ENCODE assay signal across 14 mouse cellular contexts in genomic region chr1:156111090-156111489, GRCm38 (mm10).
DNase-seq lines count a peak whose midpoint lies in the region; ATAC-seq and TF ChIP-seq lines count a peak whose summit lies in the region.
"Had no signal": no experiment of that assay in that cellular context is flagged by ENCODE, and none has a peak within 500 bp of the region (broad histone marks: within the 10 kb centered on the region; RNA-seq: fewer than 3 reads in every experiment).

No protein-coding gene starts in this region.

- no peaks in the 10 kb centered on the region for H3K79me2 ChIP-seq in liver, adult 2 months (ENCODE audit: control insufficient read depth, insufficient read depth, low read length)

- ATAC-seq in heart, postnatal 0 days (ENCODE audit: insufficient read depth, low read depth): no peak
- no peak for ATAC-seq in liver, embryonic 12.5 days
- ATAC-seq: forebrain, embryonic 14.5 days had no signal

- TF ChIP-seq EP300 in heart, postnatal 0 days (IDR thresholded peaks at IDR 0.05; ENCODE audit: low read depth): no peak

- H3K27me3 ChIP-seq in heart, postnatal 0 days (ENCODE audit: control insufficient read depth, insufficient read depth, low read length): no peaks in the 10 kb centered on the region
- no peaks in the 10 kb centered on the region for H3K27me3 ChIP-seq in liver, adult 2 months (ENCODE audit: control insufficient read depth, insufficient read depth, low read length)
- H3K27me3 ChIP-seq in liver, embryonic 12.5 days (replicated peaks): no peaks in the 10 kb centered on the region
- H3K27me3 ChIP-seq in E14TG2a.4 (ENCODE audit: insufficient read depth, low read length): peaks cover 23% of the 10 kb centered on the region
- H3K27me3 ChIP-seq: embryonic facial prominence, embryonic 13.5 days; heart, embryonic 15.5 days; liver, embryonic 13.5 days had no signal

- H3K27ac ChIP-seq in heart, postnatal 0 days (ENCODE audit: low read depth): no peak overlapping the region
- no peak overlapping the region for H3K27ac ChIP-seq in liver, adult 2 months (replicated peaks; ENCODE audit: insufficient read depth, low read depth, low read length)
- H3K27ac ChIP-seq in liver, embryonic 12.5 days: no peak overlapping the region
- H3K27ac ChIP-seq in embryonic fibroblast, embryonic 13.5 days (ENCODE audit: insufficient read depth, low read length): no peak overlapping the region
- H3K27ac ChIP-seq: embryonic facial prominence, embryonic 13.5 days; heart, embryonic 15.5 days; liver, embryonic 13.5 days had no signal

- H3K4me3 ChIP-seq in heart, postnatal 0 days (ENCODE audit: low read depth, low read length): no peak overlapping the region
- no peak overlapping the region for H3K4me3 ChIP-seq in liver, adult 2 months (ENCODE audit: insufficient read depth, low read depth, low read length)
- H3K4me3 ChIP-seq in liver, embryonic 12.5 days: no peak overlapping the region
- H3K4me3 ChIP-seq in E14TG2a.4 (replicated peaks; ENCODE audit: low read length): peak overlapping the region; percentile 64
- no peak overlapping the region for H3K4me3 ChIP-seq in embryonic fibroblast, embryonic 13.5 days (ENCODE audit: insufficient read depth, low read length)
- H3K4me3 ChIP-seq: embryonic facial prominence, embryonic 13.5 days; heart, embryonic 15.5 days; liver, embryonic 13.5 days had no signal

- H3K9ac ChIP-seq in heart, postnatal 0 days (replicated peaks; ENCODE audit: low read depth, low read length): no peak overlapping the region
- H3K9ac ChIP-seq in liver, adult 2 months (ENCODE audit: low read depth, low read length): no peak overlapping the region
- no peak overlapping the region for H3K9ac ChIP-seq in liver, embryonic 12.5 days
- H3K9ac ChIP-seq: embryonic facial prominence, embryonic 13.5 days; heart, embryonic 15.5 days; liver, embryonic 13.5 days had no signal

- WGBS in heart, postnatal 0 days: 76% methylated on average over 9 of the region's 9 CpGs
- 79% methylated on average over 9 of the region's 9 CpGs for WGBS in liver, adult 2 months
- 69% methylated on average over 9 of the region's 9 CpGs for WGBS in liver, embryonic 12.5 days (ENCODE audit: insufficient replicate concordance)

- no peak overlapping the region for H3K4me2 ChIP-seq in heart, postnatal 0 days (ENCODE audit: low read depth, low read length)
- H3K4me2 ChIP-seq in liver, embryonic 12.5 days: no peak overlapping the region
- H3K4me2 ChIP-seq: heart, embryonic 15.5 days; liver, embryonic 13.5 days had no signal

- peak; percentile 21 for TF ChIP-seq CTCF in heart, postnatal 0 days (IDR thresholded peaks at IDR 0.05; ENCODE audit: low read depth)
- TF ChIP-seq CTCF in liver, adult 2 months (IDR thresholded peaks at IDR 0.05; ENCODE audit: low read depth, low read length): peak; percentile 36; the same call in 1 of the 2 replicates
- TF ChIP-seq CTCF in E14TG2a.4 (conservative IDR thresholded peaks at IDR 0.05; ENCODE audit: low read length): peak; percentile 86
- peak; percentile 22; the same call in 1 of the 2 replicates for TF ChIP-seq CTCF in embryonic fibroblast, embryonic 13.5 days (IDR thresholded peaks at IDR 0.05; ENCODE audit: borderline replicate concordance, insufficient read depth, low read length)

- intact Hi-C loops in heart, postnatal 25 days (cut with DNase I): no loop called here

- no peaks in the 10 kb centered on the region for H3K4me1 ChIP-seq in heart, postnatal 0 days (ENCODE audit: control insufficient read depth, insufficient read depth)
- no peaks in the 10 kb centered on the region for H3K4me1 ChIP-seq in liver, adult 2 months (ENCODE audit: control insufficient read depth, insufficient read depth, low read length)
- H3K4me1 ChIP-seq in liver, embryonic 12.5 days: peaks cover 36% of the 10 kb centered on the region
- H3K4me1 ChIP-seq in E14TG2a.4 (replicated peaks; ENCODE audit: low read depth, low read length): peaks cover 32% of the 10 kb centered on the region
- H3K4me1 ChIP-seq in embryonic fibroblast, embryonic 13.5 days (ENCODE audit: control insufficient read depth, insufficient read depth, low read length): no peaks in the 10 kb centered on the region

- H3K36me3 ChIP-seq in heart, postnatal 0 days (replicated peaks; ENCODE audit: control insufficient read depth, insufficient read depth, low read length): no peaks in the 10 kb centered on the region
- H3K36me3 ChIP-seq in liver, adult 2 months (ENCODE audit: control insufficient read depth, insufficient read depth, low read length): no peaks in the 10 kb centered on the region
- no peaks in the 10 kb centered on the region for H3K36me3 ChIP-seq in liver, embryonic 12.5 days
- H3K36me3 ChIP-seq in E14TG2a.4 (ENCODE audit: insufficient read depth, low read length): no peaks in the 10 kb centered on the region
- H3K36me3 ChIP-seq: embryonic facial prominence, embryonic 13.5 days; heart, embryonic 15.5 days; liver, embryonic 13.5 days had no signal

- H3K9me3 ChIP-seq in heart, postnatal 0 days (replicated peaks; ENCODE audit: control insufficient read depth, low read length): no peaks in the 10 kb centered on the region
- H3K9me3 ChIP-seq in liver, embryonic 12.5 days (replicated peaks): no peaks in the 10 kb centered on the region
- no peaks in the 10 kb centered on the region for H3K9me3 ChIP-seq in E14TG2a.4 (ENCODE audit: low read length)
- H3K9me3 ChIP-seq: embryonic facial prominence, embryonic 13.5 days; heart, embryonic 15.5 days; liver, embryonic 13.5 days had no signal

- no peak for TF ChIP-seq POLR2A in liver, adult 2 months (IDR thresholded peaks at IDR 0.05; ENCODE audit: extremely low read depth, insufficient read depth, low read length)
- TF ChIP-seq POLR2A in embryonic fibroblast, embryonic 13.5 days (IDR thresholded peaks at IDR 0.05; ENCODE audit: low read depth, low read length): no peak

- DNase-seq in heart, postnatal 0 days (ENCODE audit: low spot score): no peak
- DNase-seq in heart, postnatal 25 days (ENCODE audit: low spot score): no peak
- peak; percentile 14 for DNase-seq in liver, adult 2 months (ENCODE audit: extremely low read depth, low read depth, low spot score)
- no peak for DNase-seq in thymus, postnatal 0 days (ENCODE audit: low spot score)
- DNase-seq in ovary, postnatal 14 days (ENCODE audit: low spot score): no peak
- DNase-seq: cerebellum, postnatal 10 days; gastrocnemius, postnatal 25 days; liver, embryonic 13.5 days had no signal

Comparison
In these comparisons a context has a peak if more than half of its experiments do, and no peak if none do; other contexts are left out.
1. CTCF ChIP-seq: peak in every context shown above with its lines; median percentile 86 in E14TG2a.4; 36 in liver, adult 2 months; 22 in embryonic fibroblast, embryonic 13.5 days; 21 in heart, postnatal 0 days.